9 mouse cellular contexts compared by ENCODE assay signal in genomic region chr5:137375627-137376026, GRCm38 (mm10). TPM values are rescaled to one million over a fixed set of nuclear protein-coding genes. Genes with fewer than 3 reads are reported as not detected.
DNase-seq lines count a peak whose midpoint lies in the region; ATAC-seq lines count a peak whose summit lies in the region.
"Had no signal": no experiment of that assay in that cellular context is flagged by ENCODE, and none has a peak within 500 bp of the region (broad histone marks: within the 10 kb centered on the region; RNA-seq: fewer than 3 reads in every experiment).

No protein-coding gene starts in this region.

- no peaks in the 10 kb centered on the region for H3K9me3 ChIP-seq in heart, embryonic 16.5 days (replicated peaks; ENCODE audit: control insufficient read depth, low read length)
- no peaks in the 10 kb centered on the region for H3K9me3 ChIP-seq in limb, embryonic 12.5 days
- H3K9me3 ChIP-seq in forebrain, embryonic 12.5 days = no peaks in the 10 kb centered on the region
- H3K9me3 ChIP-seq: liver, embryonic 15.5 days had no signal

- H3K36me3 ChIP-seq in heart, embryonic 16.5 days (ENCODE audit: control insufficient read depth, insufficient read depth) = peaks cover 26% of the 10 kb centered on the region
- H3K36me3 ChIP-seq in limb, embryonic 12.5 days = peaks cover 56% of the 10 kb centered on the region
- H3K36me3 ChIP-seq in forebrain, embryonic 12.5 days (replicated peaks) = peaks cover 53% of the 10 kb centered on the region

- no peaks in the 10 kb centered on the region for H3K27me3 ChIP-seq in heart, embryonic 16.5 days (ENCODE audit: control insufficient read depth, insufficient read depth, low read length)
- no peaks in the 10 kb centered on the region for H3K27me3 ChIP-seq in limb, embryonic 12.5 days
- no peaks in the 10 kb centered on the region for H3K27me3 ChIP-seq in forebrain, embryonic 12.5 days
- H3K27me3 ChIP-seq: liver, embryonic 15.5 days had no signal

- peak; percentile 42 for DNase-seq in embryo, embryonic 10.5 days (ENCODE audit: low spot score)
- no peak for DNase-seq in embryo, embryonic 9.5 days (ENCODE audit: extremely low spot score)
- peak; percentile 77 for DNase-seq in R1 (ENCODE audit: low read depth, low spot score)
- DNase-seq in cerebellum, postnatal 36 days = no peak
- DNase-seq in layer of hippocampus, adult 18-20 months (ENCODE audit: low spot score in 2 of 2) = no peak

- H3K4me2 ChIP-seq in heart, embryonic 16.5 days (ENCODE audit: low read depth, low read length) = no peak overlapping the region
- no peak overlapping the region for H3K4me2 ChIP-seq in limb, embryonic 12.5 days
- no peak overlapping the region for H3K4me2 ChIP-seq in forebrain, embryonic 12.5 days
- H3K4me2 ChIP-seq: liver, embryonic 15.5 days had no signal

- peaks cover 11% of the 10 kb centered on the region for H3K4me1 ChIP-seq in heart, embryonic 16.5 days (ENCODE audit: control insufficient read depth, insufficient read depth, low read length)
- peaks cover 14% of the 10 kb centered on the region for H3K4me1 ChIP-seq in limb, embryonic 12.5 days (replicated peaks)
- peaks cover 10% of the 10 kb centered on the region for H3K4me1 ChIP-seq in forebrain, embryonic 12.5 days
- H3K4me1 ChIP-seq: liver, embryonic 15.5 days had no signal

- peak overlapping the region; percentile 51 for H3K27ac ChIP-seq in heart, embryonic 16.5 days (ENCODE audit: low read length)
- H3K27ac ChIP-seq in limb, embryonic 12.5 days = 0 out of 2 replicates have a peak overlapping the region, but pooled peaks have one; percentile 35
- H3K27ac ChIP-seq in forebrain, embryonic 12.5 days = no peak overlapping the region
- H3K27ac ChIP-seq: liver, embryonic 15.5 days had no signal

- no peak overlapping the region for H3K4me3 ChIP-seq in heart, embryonic 16.5 days (ENCODE audit: low read length)
- no peak overlapping the region for H3K4me3 ChIP-seq in limb, embryonic 12.5 days (replicated peaks)
- H3K4me3 ChIP-seq in forebrain, embryonic 12.5 days (replicated peaks) = no peak overlapping the region
- H3K4me3 ChIP-seq: liver, embryonic 15.5 days had no signal

- WGBS in heart, embryonic 16.5 days = 19% methylated on average over 2 of the region's 2 CpGs
- 52% methylated on average over 2 of the region's 2 CpGs for WGBS in limb, embryonic 12.5 days
- WGBS in forebrain, embryonic 12.5 days = 69% methylated on average over 2 of the region's 2 CpGs

- ATAC-seq in heart, embryonic 16.5 days (replicated peaks; ENCODE audit: extremely low read depth, insufficient read depth, low FRiP score) = peak; percentile 43; the same call in 1 of the 2 replicates
- no peak for ATAC-seq in limb, embryonic 12.5 days (ENCODE audit: insufficient number of reproducible peaks, insufficient read depth, low FRiP score, low TSS enrichment, low read depth)
- no peak for ATAC-seq in forebrain, embryonic 12.5 days (ENCODE audit: low FRiP score)

- no peak overlapping the region for H3K9ac ChIP-seq in heart, embryonic 16.5 days (ENCODE audit: low read length)
- H3K9ac ChIP-seq in limb, embryonic 12.5 days (replicated peaks) = no peak overlapping the region
- H3K9ac ChIP-seq in forebrain, embryonic 12.5 days = no peak overlapping the region
- H3K9ac ChIP-seq: liver, embryonic 15.5 days had no signal

RNA-seq across cellular contexts. Expression of gene Ephb4, which starts 25.7 kb away (rescaled TPM):
- polyA plus RNA-seq in heart, embryonic 16.5 days (2015; fragmentation: Nextera tagmentation; extraction: Ambion mirVana) = 32.1 and 36.4 TPM in 2 replicates
- polyA plus RNA-seq in limb, embryonic 12.5 days (2016; fragmentation: Nextera tagmentation; extraction: Ambion mirVana) = 86.9 and 99.6 TPM in 2 replicates
- 26.7 and 27.7 TPM in 2 replicates for polyA plus RNA-seq in forebrain, embryonic 12.5 days (2016; fragmentation: Nextera tagmentation; extraction: Ambion mirVana)
- total RNA-seq in layer of hippocampus, adult 18-20 months (2021) = 1 to 10 TPM; 4.5 to 4.7 TPM

RNA-seq across cellular contexts. Expression of gene Slc12a9, which starts 42.2 kb away (rescaled TPM):
- polyA plus RNA-seq in heart, embryonic 16.5 days (2015; fragmentation: Nextera tagmentation; extraction: Ambion mirVana) = 7.7 and 8.5 TPM in 2 replicates
- polyA plus RNA-seq in limb, embryonic 12.5 days (2016; fragmentation: Nextera tagmentation; extraction: Ambion mirVana) = 13.8 and 16.3 TPM in 2 replicates
- 17.3 and 17.4 TPM in 2 replicates for polyA plus RNA-seq in forebrain, embryonic 12.5 days (2016; fragmentation: Nextera tagmentation; extraction: Ambion mirVana)
- total RNA-seq in layer of hippocampus, adult 18-20 months (2021) = 10 to 100 TPM; 21.6 to 23.7 TPM

Comparison
In these comparisons a context has a peak if more than half of its experiments do, and no peak if none do; other contexts are left out.
1. DNase-seq: peak in embryo, embryonic 10.5 days (single experiment) and R1 (single experiment); none in embryo, embryonic 9.5 days (single experiment), cerebellum, postnatal 36 days (0 of 2) and layer of hippocampus, adult 18-20 months (0 of 2).